Mouse (Mus musculus): ENCODE measurements around the gene Chpt1. TPM values are rescaled to one million over a fixed set of nuclear protein-coding genes. Genes with fewer than 3 reads are reported as not detected.

Chpt1 gene
- polyA plus RNA-seq (2015; fragmentation: Nextera tagmentation; extraction: Ambion mirVana): 91.8 and 97.6 TPM in 2 replicates

DNA sequence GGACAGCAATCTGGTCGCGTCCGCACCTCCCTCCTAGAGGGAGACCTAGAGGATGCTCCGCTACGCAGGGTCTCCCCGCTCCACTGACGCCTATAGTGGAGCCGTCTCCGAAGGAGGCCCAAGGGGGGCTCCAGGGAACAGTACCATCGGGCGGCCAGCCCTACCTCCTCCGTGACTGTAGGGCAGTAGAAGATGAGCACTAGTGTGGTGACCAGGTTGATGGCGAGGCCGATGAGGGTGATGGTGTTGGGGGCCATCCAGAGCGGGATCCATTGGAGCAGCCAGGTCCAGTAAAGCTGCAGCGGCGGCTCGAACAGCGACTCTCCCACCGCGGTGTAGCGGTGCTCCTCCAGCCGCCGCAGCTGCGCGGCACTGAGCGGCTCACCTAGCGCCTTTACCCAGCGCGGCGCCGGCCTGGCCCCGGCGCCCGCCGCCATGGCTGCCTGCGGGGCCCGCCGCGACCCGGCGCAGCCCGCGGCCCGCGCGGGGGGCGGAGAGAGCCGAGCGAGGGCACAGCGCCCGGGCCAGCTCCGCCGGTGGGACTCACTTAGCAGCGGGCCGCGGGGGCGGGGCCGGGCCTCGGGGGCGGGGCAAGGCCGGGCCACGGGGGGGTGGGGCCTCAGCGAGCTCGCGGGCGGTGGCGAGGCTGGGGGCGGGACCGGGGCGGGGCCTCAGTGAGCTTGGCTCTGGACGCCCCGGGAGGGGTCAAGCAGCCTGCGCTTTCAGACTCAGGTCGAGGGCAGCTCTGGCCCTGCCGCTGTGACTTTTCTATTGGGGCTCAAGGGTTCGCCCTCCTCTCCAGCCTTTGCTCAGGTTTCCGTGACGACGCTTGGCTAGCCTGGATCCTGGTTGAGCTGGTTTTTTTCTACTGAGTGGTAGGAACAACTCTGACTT, at the start of gene Chpt1:
TSS of gene Chpt1 (minus strand) at position 653 of the 894 bp plus-strand sequence.
- TF ChIP-seq EP300 (optimal IDR thresholded peaks at IDR 0.05) (no peak), CTCF (IDR thresholded peaks at IDR 0.05; ENCODE audit: low read depth) (no peak)
- H3K9me3 ChIP-seq (ENCODE audit: control insufficient read depth, low read length): no peaks in the 10 kb centered on the region
- H3K27me3 ChIP-seq (ENCODE audit: control insufficient read depth, insufficient read depth, low read length): no peaks in the 10 kb centered on the region
- peak within 1 kb of the TSS; percentile 88 for H3K27ac ChIP-seq (replicated peaks)
- peak within 1 kb of the TSS; percentile 73 for H3K4me3 ChIP-seq (ENCODE audit: low read depth, low read length)
- no peaks in the 10 kb centered on the region for H3K36me3 ChIP-seq (ENCODE audit: control insufficient read depth, insufficient read depth, low read length)
- H3K9ac ChIP-seq (ENCODE audit: low read length): peak within 1 kb of the TSS; percentile 91
- ATAC-seq (ENCODE audit: low FRiP score, low TSS enrichment) (peak; percentile 94), DNase-seq (ENCODE audit: low spot score) (peak; percentile 97)
- under 1% methylated on average over 33 of the region's 80 CpGs for WGBS
- H3K4me1 ChIP-seq (replicated peaks; ENCODE audit: control insufficient read depth, insufficient read depth): 0 out of 2 replicates have a peak, but pooled peaks cover 2% of the 10 kb centered on the region
- H3K4me2 ChIP-seq (replicated peaks; ENCODE audit: low read depth): peak within 1 kb of the TSS; percentile 80

DNA sequence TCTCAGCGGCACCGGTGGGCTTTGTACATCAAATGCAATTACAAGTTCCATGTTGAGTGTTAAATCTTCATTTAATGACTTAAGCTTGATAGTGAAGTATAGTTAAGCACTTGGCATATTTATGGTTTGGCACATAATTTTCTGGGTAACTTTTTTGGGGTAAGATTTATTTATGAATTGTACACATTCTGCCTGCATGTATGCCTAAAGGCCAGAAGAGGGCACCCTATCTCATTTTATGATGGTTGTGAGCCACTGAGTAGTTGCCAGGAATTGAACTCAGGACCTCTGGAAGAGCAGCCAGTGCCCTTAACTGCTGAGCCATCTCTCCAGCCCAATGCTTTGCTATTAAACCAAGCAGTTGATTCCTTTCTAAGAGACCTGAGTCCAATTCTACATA, 48.9 kb upstream of the Chpt1 start:
- Histone ChIP-seq H3K4me2 (replicated peaks; ENCODE audit: low read depth) (no peak overlapping the region), H3K27me3 (ENCODE audit: control insufficient read depth, insufficient read depth, low read length) (no peaks in the 10 kb centered on the region), H3K4me3 (ENCODE audit: low read depth, low read length) (no peak overlapping the region), H3K27ac (replicated peaks) (no peak overlapping the region), H3K9me3 (ENCODE audit: control insufficient read depth, low read length) (no peaks in the 10 kb centered on the region), H3K9ac (ENCODE audit: low read length) (no peak overlapping the region), H3K36me3 (ENCODE audit: control insufficient read depth, insufficient read depth, low read length) (no peaks in the 10 kb centered on the region), H3K4me1 (replicated peaks; ENCODE audit: control insufficient read depth, insufficient read depth) (no peaks in the 10 kb centered on the region)
- TF ChIP-seq EP300 (optimal IDR thresholded peaks at IDR 0.05): no peak
- peak; percentile 41 for TF ChIP-seq CTCF (IDR thresholded peaks at IDR 0.05; ENCODE audit: low read depth)
- 95% methylated on average over 2 of the region's 2 CpGs for WGBS
- ATAC-seq (ENCODE audit: low FRiP score, low TSS enrichment): no peak
- DNase-seq (ENCODE audit: low spot score): no peak

DNA sequence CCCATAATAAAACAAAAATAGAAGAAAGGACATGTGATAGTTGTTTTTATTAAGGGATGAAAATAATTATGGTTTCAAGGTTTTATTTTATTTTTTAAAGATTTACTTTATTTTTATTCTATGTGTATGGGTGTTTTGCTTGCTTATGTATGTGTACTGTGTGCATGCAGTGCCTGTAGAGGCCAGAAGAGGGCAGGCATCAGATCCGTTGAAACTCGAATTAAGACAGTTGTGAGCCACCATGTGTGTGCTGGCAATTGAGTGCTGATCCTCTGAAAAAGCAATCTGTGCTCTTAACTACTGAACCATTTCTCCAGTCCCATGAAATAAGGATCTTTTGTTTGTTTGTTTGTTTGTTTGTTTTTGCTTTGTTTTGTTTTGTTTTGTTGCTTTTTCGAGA, 46.4 kb upstream of the Chpt1 start:
- no peaks in the 10 kb centered on the region for H3K4me1 ChIP-seq (replicated peaks; ENCODE audit: control insufficient read depth, insufficient read depth)
- ATAC-seq (ENCODE audit: low FRiP score, low TSS enrichment): no peak
- H3K9ac ChIP-seq (ENCODE audit: low read length): no peak overlapping the region
- H3K36me3 ChIP-seq (ENCODE audit: control insufficient read depth, insufficient read depth, low read length): no peaks in the 10 kb centered on the region
- no peaks in the 10 kb centered on the region for H3K27me3 ChIP-seq (ENCODE audit: control insufficient read depth, insufficient read depth, low read length)
- no peak for DNase-seq (ENCODE audit: low spot score)
- TF ChIP-seq CTCF (IDR thresholded peaks at IDR 0.05; ENCODE audit: low read depth) (peak; percentile 22; the same call in 1 of the 2 replicates), EP300 (optimal IDR thresholded peaks at IDR 0.05) (no peak)
- H3K4me2 ChIP-seq (replicated peaks; ENCODE audit: low read depth): no peak overlapping the region
- no peak overlapping the region for H3K27ac ChIP-seq (replicated peaks)
- H3K4me3 ChIP-seq (ENCODE audit: low read depth, low read length): no peak overlapping the region
- H3K9me3 ChIP-seq (ENCODE audit: control insufficient read depth, low read length): no peaks in the 10 kb centered on the region
- 70% methylated on average over 3 of the region's 3 CpGs for WGBS

DNA sequence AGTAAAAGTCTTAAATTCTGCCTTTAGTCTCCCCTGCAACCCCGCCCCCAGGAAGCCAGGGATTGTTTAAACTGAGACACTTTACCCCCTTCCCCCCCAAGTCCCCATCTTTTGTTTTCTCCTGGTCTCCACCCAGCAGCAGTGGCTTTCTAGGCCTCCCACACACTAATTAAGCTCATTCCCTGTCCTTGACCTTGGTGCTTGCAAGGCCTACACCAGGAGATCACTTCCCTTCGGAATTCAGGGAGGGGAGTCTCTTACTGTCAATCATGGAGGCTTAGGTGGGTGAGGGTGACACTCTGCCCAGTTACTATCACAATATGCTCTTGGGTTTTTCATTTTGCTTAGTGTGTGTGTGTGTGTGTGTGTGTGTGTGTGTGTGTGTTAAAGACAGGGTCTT, 43.8 kb upstream of the Chpt1 start:
- WGBS: 42% methylated on average over 2 of the region's 2 CpGs
- DNase-seq (ENCODE audit: low spot score): no peak
- ATAC-seq (ENCODE audit: low FRiP score, low TSS enrichment): no peak

DNA sequence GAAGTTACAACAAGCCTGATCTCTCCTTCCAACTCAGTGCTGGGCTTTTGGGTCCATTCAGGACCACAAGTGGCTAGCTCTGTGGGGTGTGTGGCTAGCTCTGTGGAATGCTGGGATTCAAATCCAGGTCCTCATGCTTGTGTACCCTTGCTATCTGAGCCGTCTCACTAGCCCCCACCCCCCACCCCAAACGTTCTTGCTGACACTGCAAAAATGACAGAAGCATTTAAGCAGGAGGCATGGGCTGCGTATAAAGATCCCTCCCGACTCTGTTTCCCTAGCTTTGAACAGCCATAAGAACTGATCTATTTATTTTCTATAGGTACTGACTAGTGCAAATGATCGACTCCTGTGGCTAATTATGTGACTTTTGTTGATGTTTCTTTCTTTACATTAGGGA, 26.8 kb upstream of the Chpt1 start:
- Histone ChIP-seq H3K4me3 (ENCODE audit: low read depth, low read length) (no peak overlapping the region), H3K9ac (ENCODE audit: low read length) (no peak overlapping the region), H3K9me3 (ENCODE audit: control insufficient read depth, low read length) (no peaks in the 10 kb centered on the region), H3K36me3 (ENCODE audit: control insufficient read depth, insufficient read depth, low read length) (no peaks in the 10 kb centered on the region), H3K27me3 (ENCODE audit: control insufficient read depth, insufficient read depth, low read length) (no peaks in the 10 kb centered on the region), H3K4me1 (replicated peaks; ENCODE audit: control insufficient read depth, insufficient read depth) (no peaks in the 10 kb centered on the region), H3K4me2 (replicated peaks; ENCODE audit: low read depth) (no peak overlapping the region), H3K27ac (replicated peaks) (no peak overlapping the region)
- DNase-seq (ENCODE audit: low spot score) (no peak), ATAC-seq (ENCODE audit: low FRiP score, low TSS enrichment) (no peak)
- TF ChIP-seq CTCF (IDR thresholded peaks at IDR 0.05; ENCODE audit: low read depth) (no peak), EP300 (optimal IDR thresholded peaks at IDR 0.05) (no peak)
- 58% methylated on average over 5 of the region's 5 CpGs for WGBS

More for the DNA sequence above, 43.8 kb upstream of the Chpt1 start:
- Histone ChIP-seq H3K4me2 (replicated peaks; ENCODE audit: low read depth) (no peak overlapping the region), H3K9me3 (ENCODE audit: control insufficient read depth, low read length) (no peaks in the 10 kb centered on the region), H3K27me3 (ENCODE audit: control insufficient read depth, insufficient read depth, low read length) (no peaks in the 10 kb centered on the region), H3K4me3 (ENCODE audit: low read depth, low read length) (no peak overlapping the region), H3K27ac (replicated peaks) (no peak overlapping the region), H3K4me1 (replicated peaks; ENCODE audit: control insufficient read depth, insufficient read depth) (no peaks in the 10 kb centered on the region), H3K9ac (ENCODE audit: low read length) (no peak overlapping the region), H3K36me3 (ENCODE audit: control insufficient read depth, insufficient read depth, low read length) (no peaks in the 10 kb centered on the region)
- TF ChIP-seq CTCF (IDR thresholded peaks at IDR 0.05; ENCODE audit: low read depth): no peak
- no peak for TF ChIP-seq EP300 (optimal IDR thresholded peaks at IDR 0.05)

DNA sequence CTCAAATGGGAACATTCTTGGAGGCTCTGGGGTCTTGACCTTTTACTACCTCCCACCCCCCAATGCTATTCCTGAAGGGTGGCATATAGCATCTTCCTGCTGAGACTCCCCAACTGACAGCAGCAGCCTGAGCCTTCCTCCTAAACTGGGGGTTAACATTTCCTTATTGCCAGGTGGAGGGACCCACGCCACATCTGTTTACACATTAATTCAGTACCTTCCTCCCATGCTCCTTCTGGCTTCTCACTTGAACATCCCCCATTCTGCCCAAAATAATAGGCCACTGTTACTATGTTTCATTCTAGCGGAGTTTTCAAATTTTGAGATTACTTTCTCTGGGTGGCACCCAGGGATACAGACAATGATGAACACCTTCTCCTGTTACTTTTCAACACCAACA, 20.1 kb upstream of the Chpt1 start:
- no peaks in the 10 kb centered on the region for H3K27me3 ChIP-seq (ENCODE audit: control insufficient read depth, insufficient read depth, low read length)
- TF ChIP-seq EP300 (optimal IDR thresholded peaks at IDR 0.05): no peak
- H3K4me1 ChIP-seq (replicated peaks; ENCODE audit: control insufficient read depth, insufficient read depth): no peaks in the 10 kb centered on the region
- H3K9me3 ChIP-seq (ENCODE audit: control insufficient read depth, low read length): no peaks in the 10 kb centered on the region
- H3K27ac ChIP-seq (replicated peaks): no peak overlapping the region
- no peak for ATAC-seq (ENCODE audit: low FRiP score, low TSS enrichment)
- H3K4me2 ChIP-seq (replicated peaks; ENCODE audit: low read depth): no peak overlapping the region
- no peak for DNase-seq (ENCODE audit: low spot score)
- no peaks in the 10 kb centered on the region for H3K36me3 ChIP-seq (ENCODE audit: control insufficient read depth, insufficient read depth, low read length)
- no peak overlapping the region for H3K9ac ChIP-seq (ENCODE audit: low read length)
- 60% methylated on average over 2 of the region's 2 CpGs for WGBS
- H3K4me3 ChIP-seq (ENCODE audit: low read depth, low read length): no peak overlapping the region
